Mouse (Mus musculus) hindbrain, embryonic 11.5 days (tissue): ENCODE measurements at regions not wholly inside any gene's neighbourhood (a gene's known extent, or its start where the extent isn't known, plus 50 kb on each side); places are given as distances from the start of the nearest gene placed in this dataset.

Source experiments
- ATAC-seq: fragments of 200-750 bp; cut with Nextera tagmentation; 2 replicates; pipeline ENCODE4 v1.8.0; 2017; ENCODE audit warnings: mild to moderate bottlenecking, moderate TSS enrichment, moderate library complexity; ENCODE audit not compliant: low FRiP score
- DNase-seq: peaks from one replicate; pipeline ENCODE4 v3.0.0-alpha.2; 2015; ENCODE audit warnings: low spot score
- H3K27ac ChIP-seq: fragments of 300-500 bp; sonication (generic); 2 replicates; pipeline ENCODE4 v1.5.1; 2014; ENCODE audit warnings: mild to moderate bottlenecking, low read depth, low read length
- H3K27me3 ChIP-seq: fragments of 300-500 bp; sonication (generic); 2 replicates; pipeline ENCODE4 v1.6.1; 2014; ENCODE audit warnings: mild to moderate bottlenecking, low read length, moderate library complexity, mixed read lengths; ENCODE audit not compliant: control insufficient read depth, insufficient read depth
- H3K36me3 ChIP-seq: fragments of 300-500 bp; sonication (generic); 2 replicates; pipeline ENCODE4 v1.6.1; 2014; ENCODE audit warnings: mild to moderate bottlenecking, low read length, moderate library complexity, mixed read lengths; ENCODE audit not compliant: control insufficient read depth, insufficient read depth
- H3K4me1 ChIP-seq: fragments of 300-500 bp; sonication (generic); replicated peaks from 2 replicates; pipeline ENCODE4 v1.6.1; 2014; ENCODE audit warnings: low read length, mixed read lengths; ENCODE audit not compliant: control insufficient read depth, insufficient read depth
- H3K4me2 ChIP-seq: fragments of 300-500 bp; sonication (generic); replicated peaks from 2 replicates; pipeline ENCODE4 v1.6.1; 2014; ENCODE audit warnings: mild to moderate bottlenecking, low read depth, low read length
- H3K4me3 ChIP-seq: fragments of 300-500 bp; sonication (generic); 2 replicates; pipeline ENCODE4 v1.5.1; 2014; ENCODE audit warnings: low read depth, low read length
- H3K9ac ChIP-seq: fragments of 300-500 bp; sonication (generic); 2 replicates; pipeline ENCODE4 v1.6.1; 2014; ENCODE audit warnings: low read depth, low read length
- H3K9me3 ChIP-seq: fragments of 300-500 bp; sonication (generic); 2 replicates; pipeline ENCODE4 v1.6.1; 2016; ENCODE audit warnings: low read length; ENCODE audit not compliant: control insufficient read depth
- WGBS: fragments of 180-500 bp; shearing (Covaris S2); extraction: QIAGEN DNeasy Blood & Tissue Kit; methylation state at CpG from one replicate; pipeline ENCODE4 v1.1.7; 2014; 5-methylcytosine and 5-hydroxymethylcytosine counted together

GRCm38 (mm10) chr8:116412703-116413102 lies 92.1 kb upstream of the Dynlrb2 start:
- no peak overlapping the region for H3K27ac ChIP-seq
- DNase-seq (peak; percentile 55), ATAC-seq (no peak)
- H3K4me1 ChIP-seq: no peaks in the 10 kb centered on the region
- H3K4me2 ChIP-seq: 0 out of 2 replicates have a peak overlapping the region, but pooled peaks have one; percentile 15
- no peak overlapping the region for H3K9ac ChIP-seq
- no peaks in the 10 kb centered on the region for H3K36me3 ChIP-seq
- no peak overlapping the region for H3K4me3 ChIP-seq
- 26% methylated on average over 12 of the region's 12 CpGs for WGBS
- H3K27me3 ChIP-seq: no peaks in the 10 kb centered on the region
- H3K9me3 ChIP-seq: no peaks in the 10 kb centered on the region

GRCm38 (mm10) chr8:116410041-116410440 lies 94.7 kb upstream of the Dynlrb2 start:
- H3K27me3 ChIP-seq: no peaks in the 10 kb centered on the region
- no peak overlapping the region for H3K4me3 ChIP-seq
- no peak for DNase-seq
- H3K4me1 ChIP-seq: no peaks in the 10 kb centered on the region
- no peaks in the 10 kb centered on the region for H3K36me3 ChIP-seq
- no peaks in the 10 kb centered on the region for H3K9me3 ChIP-seq
- H3K27ac ChIP-seq: no peak overlapping the region
- ATAC-seq: no peak
- no peak overlapping the region for H3K4me2 ChIP-seq
- 79% methylated on average over 5 of the region's 5 CpGs for WGBS
- H3K9ac ChIP-seq: no peak overlapping the region

DNA sequence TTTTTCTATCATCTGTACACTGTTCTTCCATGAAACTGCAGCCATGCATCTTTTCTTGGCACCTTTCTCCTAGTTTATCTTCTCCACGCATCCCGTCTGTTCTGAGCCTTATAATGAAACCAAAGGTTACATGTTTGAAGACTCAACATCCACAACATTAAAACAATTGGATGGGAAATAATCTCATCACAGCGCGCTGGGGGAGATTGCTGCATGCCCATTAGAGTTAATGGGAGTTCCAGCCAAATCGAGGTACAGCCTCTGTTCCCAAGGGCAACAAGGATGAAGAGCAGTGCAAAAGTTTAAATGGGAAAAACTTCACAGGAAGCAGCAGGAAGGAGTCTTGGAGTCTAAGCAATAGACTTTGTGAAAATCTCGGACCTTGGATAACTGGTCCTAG lies 95.8 kb upstream of the Dynlrb2 start:
- DNase-seq (no peak), ATAC-seq (no peak)
- H3K9ac ChIP-seq: no peak overlapping the region
- no peak overlapping the region for H3K4me3 ChIP-seq
- H3K4me1 ChIP-seq: no peaks in the 10 kb centered on the region
- no peak overlapping the region for H3K4me2 ChIP-seq
- WGBS: 91% methylated on average over 6 of the region's 6 CpGs
- H3K9me3 ChIP-seq: no peaks in the 10 kb centered on the region
- no peaks in the 10 kb centered on the region for H3K27me3 ChIP-seq
- H3K27ac ChIP-seq: no peak overlapping the region
- H3K36me3 ChIP-seq: no peaks in the 10 kb centered on the region

GRCm38 (mm10) chr8:116404571-116404970 lies 100.2 kb upstream of the Dynlrb2 start:
- ATAC-seq: no peak

DNA sequence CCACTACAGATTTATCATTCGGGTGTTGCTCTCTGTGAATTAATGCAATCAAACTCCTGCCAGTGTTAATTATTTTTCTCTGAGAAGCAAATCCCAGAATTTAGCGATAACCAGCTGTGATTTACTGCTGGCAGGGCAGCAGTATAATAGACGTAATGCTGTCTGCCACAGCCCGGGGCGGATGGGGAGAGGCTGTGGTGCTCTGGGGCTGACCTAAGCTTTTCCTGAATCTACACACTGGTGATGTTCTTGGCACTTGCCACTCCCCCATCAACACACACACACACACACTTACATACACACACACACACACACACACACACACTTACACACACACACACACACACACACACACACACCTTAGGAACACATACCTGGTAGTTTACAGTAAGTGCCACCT lies 101.4 kb upstream of the Dynlrb2 start:
- H3K4me1 ChIP-seq: no peaks in the 10 kb centered on the region
- 79% methylated on average over 5 of the region's 5 CpGs for WGBS
- no peak for ATAC-seq

More at GRCm38 (mm10) chr8:116404571-116404970, 100.2 kb upstream of the Dynlrb2 start:
- no peak for DNase-seq
- Histone ChIP-seq H3K4me2 (no peak overlapping the region), H3K9me3 (no peaks in the 10 kb centered on the region), H3K36me3 (no peaks in the 10 kb centered on the region), H3K4me1 (no peaks in the 10 kb centered on the region), H3K27me3 (no peaks in the 10 kb centered on the region), H3K27ac (no peak overlapping the region), H3K4me3 (no peak overlapping the region), H3K9ac (no peak overlapping the region)

GRCm38 (mm10) chr8:116399452-116399851 lies 105.3 kb upstream of the Dynlrb2 start:
- DNase-seq (no peak), ATAC-seq (no peak)
- H3K4me3 ChIP-seq: no peak overlapping the region
- H3K9me3 ChIP-seq: no peaks in the 10 kb centered on the region
- H3K4me1 ChIP-seq: no peaks in the 10 kb centered on the region
- H3K36me3 ChIP-seq: no peaks in the 10 kb centered on the region
- 67% methylated on average over 2 of the region's 2 CpGs for WGBS
- no peaks in the 10 kb centered on the region for H3K27me3 ChIP-seq
- no peak overlapping the region for H3K9ac ChIP-seq
- no peak overlapping the region for H3K27ac ChIP-seq
- H3K4me2 ChIP-seq: no peak overlapping the region

More for the DNA sequence above, 101.4 kb upstream of the Dynlrb2 start:
- H3K36me3 ChIP-seq: no peaks in the 10 kb centered on the region
- no peaks in the 10 kb centered on the region for H3K27me3 ChIP-seq
- H3K4me3 ChIP-seq: no peak overlapping the region
- no peak overlapping the region for H3K9ac ChIP-seq
- H3K9me3 ChIP-seq: no peaks in the 10 kb centered on the region
- no peak overlapping the region for H3K27ac ChIP-seq
- no peak for DNase-seq
- H3K4me2 ChIP-seq: no peak overlapping the region

- DNase-seq: no peak
- 83% methylated on average over 11 of the region's 11 CpGs for WGBS
These were observed 106.1 kb upstream of the Dynlrb2 start for GRCm38 (mm10) chr8:116398565-116399205.

GRCm38 (mm10) chr8:116385193-116385955 lies 119.4 kb upstream of the Dynlrb2 start:
- Histone ChIP-seq H3K9me3 (no peaks in the 10 kb centered on the region), H3K9ac (no peak overlapping the region), H3K36me3 (no peaks in the 10 kb centered on the region), H3K4me2 (no peak overlapping the region), H3K4me3 (no peak overlapping the region), H3K27ac (no peak overlapping the region), H3K27me3 (no peaks in the 10 kb centered on the region), H3K4me1 (no peaks in the 10 kb centered on the region)
- DNase-seq: no peak
- no peak for ATAC-seq
- 91% methylated on average over 23 of the region's 23 CpGs for WGBS

More at GRCm38 (mm10) chr8:116398565-116399205, 106.1 kb upstream of the Dynlrb2 start:
- H3K4me3 ChIP-seq: no peak overlapping the region
- H3K4me1 ChIP-seq: no peaks in the 10 kb centered on the region
- no peak overlapping the region for H3K9ac ChIP-seq
- no peaks in the 10 kb centered on the region for H3K36me3 ChIP-seq
- H3K9me3 ChIP-seq: no peaks in the 10 kb centered on the region
- no peaks in the 10 kb centered on the region for H3K27me3 ChIP-seq
- ATAC-seq: no peak
- no peak overlapping the region for H3K27ac ChIP-seq
- H3K4me2 ChIP-seq: no peak overlapping the region
